Mouse (Mus musculus) spleen, adult 2 months (tissue): ENCODE results near the gene Nup160.

Experiments used
- CTCF ChIP-seq: fragments of 200-500 bp; IDR thresholded peaks from 2 replicates; pipeline ENCODE4 v1.5.1; 2011; ENCODE audit warnings: mild to moderate bottlenecking, inconsistent platforms; ENCODE audit not compliant: insufficient read depth, insufficient read length, insufficient replicate concordance; ENCODE audit errors: extremely low read depth
- POLR2A ChIP-seq: fragments of 200-500 bp; IDR thresholded peaks from 2 replicates; pipeline ENCODE4 v1.6.1; 2011; ENCODE audit warnings: low read depth, low read length, inconsistent platforms

GRCm38 (mm10) chr2:90666591-90667387, 10.2 kb upstream of the Nup160 start:
- no peak for TF ChIP-seq CTCF
- no peak for TF ChIP-seq POLR2A
